Mouse (Mus musculus) heart, embryonic 10.5 days (tissue): ENCODE measurements around the gene Aldh3b3. TPM values are rescaled to one million over a fixed set of nuclear protein-coding genes. Genes with fewer than 3 reads are reported as not detected.

ENCODE experiments used
- DNase-seq: peaks from one replicate; pipeline ENCODE4 v3.0.0-alpha.2; 2017; ENCODE audit warnings: low spot score
- H3K27ac ChIP-seq: fragments of 300-500 bp; sonication (generic); 2 replicates; pipeline ENCODE4 v1.5.1; 2016; ENCODE audit warnings: mild to moderate bottlenecking
- H3K27me3 ChIP-seq: fragments of 300-500 bp; sonication (generic); 2 replicates; pipeline ENCODE4 v1.6.1; 2016; ENCODE audit warnings: mild to moderate bottlenecking; ENCODE audit not compliant: poor library complexity, insufficient read depth, severe bottlenecking
- H3K36me3 ChIP-seq: fragments of 300-500 bp; sonication (generic); 2 replicates; pipeline ENCODE4 v1.6.1; 2016; ENCODE audit warnings: mild to moderate bottlenecking, moderate library complexity
- H3K4me1 ChIP-seq: fragments of 300-500 bp; sonication (generic); 2 replicates; pipeline ENCODE4 v1.6.1; 2016; ENCODE audit warnings: mild to moderate bottlenecking
- H3K4me3 ChIP-seq: fragments of 300-500 bp; sonication (generic); 2 replicates; pipeline ENCODE4 v1.5.1; 2016; ENCODE audit warnings: mild to moderate bottlenecking, moderate library complexity
- H3K9me3 ChIP-seq: fragments of 300-500 bp; sonication (generic); 2 replicates; pipeline ENCODE4 v1.6.1; 2016; ENCODE audit warnings: mild to moderate bottlenecking, moderate library complexity
- WGBS: fragments of 180-500 bp; shearing (Covaris S2); methylation state at CpG from one replicate; pipeline ENCODE4 v1.1.7; 2016; 5-methylcytosine and 5-hydroxymethylcytosine counted together
- polyA plus RNA-seq: library from polyadenylated mRNA; unstranded; fragments of >200 nt; fragmentation: Nextera tagmentation; extraction: Ambion mirVana; gene quantifications from 2 replicates; pipeline ENCODE4 v1.2.1, GENCODE M21; 2016

Gene Aldh3b3
- not detected in 2 replicates for polyA plus RNA-seq

DNA sequence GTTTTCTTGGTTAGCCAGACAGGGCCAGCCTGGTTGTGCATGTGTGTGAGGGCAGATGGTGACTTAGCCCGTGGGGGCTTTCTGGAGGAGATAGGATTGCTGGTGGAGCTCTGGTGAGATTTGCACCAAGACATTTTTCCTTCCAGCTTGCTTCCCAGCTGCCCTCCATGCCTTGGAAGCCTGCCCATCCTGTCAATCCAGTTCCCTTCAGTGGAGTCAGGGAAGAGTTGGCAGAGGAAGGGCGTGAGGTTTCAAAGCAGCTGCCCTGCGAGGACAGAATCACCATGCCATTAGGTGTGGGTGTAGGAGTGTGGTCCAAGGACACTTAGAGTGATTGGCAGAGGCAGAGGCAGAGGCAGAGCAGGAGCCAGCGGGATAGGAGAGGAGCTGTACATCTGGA is at the start of gene Aldh3b3:
Gene Aldh3b3, plus strand, starts transcription at position 176 of the 400 bp plus-strand sequence.
- H3K27ac ChIP-seq: no peak within 1 kb of the TSS
- 74% methylated on average over 4 of the region's 4 CpGs for WGBS
- DNase-seq: no peak
- H3K27me3 ChIP-seq: 0 out of 2 replicates have a peak, but pooled peaks cover 7% of the 10 kb centered on the region
- peaks cover 18% of the 10 kb centered on the region for H3K4me1 ChIP-seq
- H3K4me3 ChIP-seq: no peak within 1 kb of the TSS
- no peaks in the 10 kb centered on the region for H3K36me3 ChIP-seq
- H3K9me3 ChIP-seq: no peaks in the 10 kb centered on the region

DNA sequence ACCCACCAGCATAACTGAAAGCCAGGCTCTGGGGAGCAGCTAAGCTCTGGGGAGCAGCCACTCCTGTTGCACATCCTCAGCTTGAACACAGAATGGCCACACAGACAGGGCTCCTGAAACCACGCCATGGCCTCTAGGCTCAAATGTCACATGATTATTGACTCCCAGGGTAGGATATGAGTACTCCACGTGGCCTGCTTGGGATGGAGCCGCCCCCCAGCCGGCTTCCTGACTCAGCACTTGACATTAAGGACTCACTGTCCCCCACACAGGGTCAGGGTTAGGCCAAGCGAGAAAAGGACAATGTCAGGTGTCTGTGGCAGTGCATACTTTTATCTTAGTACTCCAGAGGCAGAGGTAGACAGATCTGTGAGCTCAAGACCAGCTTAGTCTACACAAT is 48.2 kb upstream of the Aldh3b3 start:
- no peak for DNase-seq
- H3K4me3 ChIP-seq: no peak overlapping the region
- no peaks in the 10 kb centered on the region for H3K9me3 ChIP-seq
- peaks cover 44% of the 10 kb centered on the region for H3K4me1 ChIP-seq
- no peaks in the 10 kb centered on the region for H3K27me3 ChIP-seq
- H3K27ac ChIP-seq: no peak overlapping the region
- H3K36me3 ChIP-seq: peaks cover 36% of the 10 kb centered on the region
- 83% methylated on average over 5 of the region's 5 CpGs for WGBS

DNA sequence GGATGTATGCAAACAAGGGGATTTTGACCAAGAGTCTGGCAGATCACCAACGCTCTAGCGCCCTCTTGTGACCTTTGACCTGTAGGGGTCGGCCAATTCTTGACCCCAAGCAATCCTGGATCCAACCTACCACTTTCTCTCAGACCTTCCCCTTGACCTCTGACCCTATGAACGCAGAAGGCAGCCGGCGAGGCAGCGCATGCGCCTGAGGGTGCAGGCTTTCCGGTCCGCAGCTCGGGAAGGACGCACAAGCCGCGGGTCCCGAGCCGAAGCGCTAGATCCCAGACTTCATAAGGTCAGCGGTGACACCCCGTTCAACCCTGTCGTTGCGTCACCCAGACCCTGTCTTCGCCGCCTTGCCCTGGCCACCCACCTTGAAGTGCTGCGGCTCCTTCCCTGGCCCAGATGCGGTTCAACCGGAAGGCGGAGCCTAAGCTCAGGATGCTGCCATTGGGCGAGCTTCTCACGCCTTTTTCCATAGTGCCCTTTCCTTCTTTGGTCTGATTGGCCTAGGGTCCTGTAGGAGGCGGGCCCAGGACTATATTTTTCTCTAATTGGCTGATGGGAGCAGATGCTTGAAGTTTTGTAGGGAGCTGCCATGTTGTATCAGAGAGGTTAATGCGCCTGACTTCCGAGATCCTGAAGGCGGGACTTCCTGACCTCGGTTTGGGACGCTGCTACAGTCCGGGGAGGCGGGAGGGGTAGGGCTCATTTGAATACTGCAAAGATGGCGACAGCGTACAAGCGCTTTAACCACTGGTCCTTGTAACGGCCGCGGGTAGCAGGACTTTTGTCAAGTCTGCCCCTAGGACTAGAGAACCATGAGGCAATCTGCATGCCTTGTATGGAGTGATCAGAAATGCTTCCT is 45.9 kb upstream of the Aldh3b3 start, which contains the start of gene Ndufs8:
Gene Ndufs8, minus strand, starts transcription at position 438 of the 868 bp plus-strand sequence.
- H3K4me1 ChIP-seq: peaks cover 21% of the 10 kb centered on the region
- H3K36me3 ChIP-seq: peaks cover 36% of the 10 kb centered on the region
- peak within 1 kb of the TSS; percentile 91 for H3K27ac ChIP-seq
- no peaks in the 10 kb centered on the region for H3K27me3 ChIP-seq
- WGBS: under 1% methylated on average over 43 of the region's 43 CpGs
- peak; percentile 99 for DNase-seq
- peak within 1 kb of the TSS; percentile 69 for H3K4me3 ChIP-seq
- no peaks in the 10 kb centered on the region for H3K9me3 ChIP-seq

DNA sequence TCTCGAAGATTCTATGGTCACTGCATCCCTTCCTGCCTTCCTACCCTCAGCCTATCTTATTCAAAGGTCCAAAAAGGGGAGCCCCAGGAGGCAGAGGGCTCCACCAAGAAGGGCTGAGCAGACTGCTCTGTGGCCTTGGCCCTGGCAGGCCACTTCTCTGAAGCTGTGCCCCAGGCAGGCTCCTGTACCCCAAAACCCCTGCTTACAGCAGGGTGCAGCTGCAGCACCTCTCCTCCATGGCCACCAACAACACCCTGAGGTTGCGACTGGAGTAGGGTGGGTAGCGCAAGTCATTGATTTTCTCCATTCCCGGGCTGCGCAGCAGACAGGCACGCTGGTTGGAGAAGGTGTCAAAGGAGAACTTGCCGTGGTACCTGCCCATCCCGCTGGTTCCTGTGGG is 44.8 kb upstream of the Aldh3b3 start:
- peaks cover 17% of the 10 kb centered on the region for H3K4me1 ChIP-seq
- peak overlapping the region; percentile 91 for H3K27ac ChIP-seq
- peak overlapping the region; percentile 69 for H3K4me3 ChIP-seq
- no peak for DNase-seq
- no peaks in the 10 kb centered on the region for H3K27me3 ChIP-seq
- H3K36me3 ChIP-seq: peaks cover 27% of the 10 kb centered on the region
- WGBS: 83% methylated on average over 8 of the region's 8 CpGs
- H3K9me3 ChIP-seq: no peaks in the 10 kb centered on the region

- H3K27ac ChIP-seq: no peak overlapping the region
- no peak overlapping the region for H3K4me3 ChIP-seq
- H3K27me3 ChIP-seq: no peaks in the 10 kb centered on the region
- H3K4me1 ChIP-seq: peaks cover 25% of the 10 kb centered on the region
- WGBS: 91% methylated on average over 5 of the region's 5 CpGs
- DNase-seq: no peak
- peaks cover 19% of the 10 kb centered on the region for H3K36me3 ChIP-seq
- no peaks in the 10 kb centered on the region for H3K9me3 ChIP-seq
These were observed 43.9 kb upstream of the Aldh3b3 start for GRCm38 (mm10) chr19:3914535-3914934.

DNA sequence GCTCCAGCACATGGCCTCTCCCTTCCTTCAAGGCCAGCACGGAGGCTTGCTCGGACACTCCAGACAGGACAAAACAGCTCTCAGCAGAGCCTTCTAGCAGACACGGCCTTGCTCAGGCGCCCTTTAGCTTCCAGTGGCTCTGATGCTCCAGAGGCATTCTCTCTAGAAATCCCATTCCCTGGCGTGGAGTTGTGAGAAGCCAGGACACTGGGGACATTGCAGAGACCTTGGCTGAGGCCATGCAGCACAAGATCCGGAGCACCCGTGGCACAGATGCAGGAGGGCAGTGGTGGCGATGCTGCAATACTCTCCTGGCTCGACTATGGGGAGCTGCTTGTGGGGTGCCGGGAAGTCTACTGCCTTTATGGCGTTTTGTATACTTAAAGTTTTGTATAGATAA is 41.7 kb upstream of the Aldh3b3 start:
- WGBS: 81% methylated on average over 11 of the region's 11 CpGs
- peaks cover 23% of the 10 kb centered on the region for H3K4me1 ChIP-seq
- no peaks in the 10 kb centered on the region for H3K36me3 ChIP-seq
- no peaks in the 10 kb centered on the region for H3K27me3 ChIP-seq
- no peak overlapping the region for H3K27ac ChIP-seq
- no peak for DNase-seq
- H3K4me3 ChIP-seq: no peak overlapping the region
- no peaks in the 10 kb centered on the region for H3K9me3 ChIP-seq

- H3K4me1 ChIP-seq: peaks cover 29% of the 10 kb centered on the region
- H3K9me3 ChIP-seq: no peaks in the 10 kb centered on the region
- no peak for DNase-seq
- H3K36me3 ChIP-seq: no peaks in the 10 kb centered on the region
- no peak overlapping the region for H3K27ac ChIP-seq
- H3K4me3 ChIP-seq: no peak overlapping the region
- no peaks in the 10 kb centered on the region for H3K27me3 ChIP-seq
These were observed 38.5 kb upstream of the Aldh3b3 start for GRCm38 (mm10) chr19:3919928-3920327.

DNA sequence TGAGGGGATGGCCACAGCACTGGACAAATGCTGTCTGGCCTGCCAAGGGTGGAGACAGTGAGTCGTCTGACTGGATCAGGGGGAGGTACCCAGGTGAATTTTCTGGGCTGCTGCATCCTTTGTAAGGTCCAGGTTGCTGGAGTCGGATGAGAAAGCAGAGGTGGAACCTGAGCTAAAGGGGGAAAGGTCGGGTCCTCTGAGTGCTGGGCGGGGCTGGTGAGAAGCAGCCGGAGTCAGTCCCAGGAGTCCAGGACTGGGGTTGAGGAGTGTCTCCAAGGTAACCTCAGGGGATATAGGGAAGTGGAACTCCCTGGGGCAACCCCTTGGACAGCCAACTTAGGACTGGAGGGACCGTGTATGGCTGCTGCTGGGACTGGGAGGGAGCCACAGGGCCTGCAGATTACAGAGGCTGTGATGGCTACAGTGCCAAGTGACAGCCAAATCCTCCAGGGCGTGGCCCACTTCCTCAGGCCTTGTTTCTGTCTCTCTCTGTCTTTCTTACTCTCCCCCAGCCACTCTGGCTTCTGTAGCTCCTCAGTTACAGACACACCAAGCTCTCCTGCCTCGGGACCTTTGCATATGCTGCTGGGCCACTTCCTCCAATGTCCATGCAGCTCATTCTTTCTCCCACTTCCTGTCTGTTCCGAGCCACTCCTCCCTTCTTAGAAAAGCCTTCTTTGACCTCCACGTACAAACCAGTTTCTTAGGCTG is 35.6 kb upstream of the Aldh3b3 start:
- Histone ChIP-seq H3K27ac (no peak overlapping the region), H3K27me3 (no peaks in the 10 kb centered on the region), H3K9me3 (no peaks in the 10 kb centered on the region), H3K36me3 (no peaks in the 10 kb centered on the region), H3K4me3 (no peak overlapping the region), H3K4me1 (peaks cover 34% of the 10 kb centered on the region)
- 57% methylated on average over 10 of the region's 10 CpGs for WGBS
- no peak for DNase-seq

DNA sequence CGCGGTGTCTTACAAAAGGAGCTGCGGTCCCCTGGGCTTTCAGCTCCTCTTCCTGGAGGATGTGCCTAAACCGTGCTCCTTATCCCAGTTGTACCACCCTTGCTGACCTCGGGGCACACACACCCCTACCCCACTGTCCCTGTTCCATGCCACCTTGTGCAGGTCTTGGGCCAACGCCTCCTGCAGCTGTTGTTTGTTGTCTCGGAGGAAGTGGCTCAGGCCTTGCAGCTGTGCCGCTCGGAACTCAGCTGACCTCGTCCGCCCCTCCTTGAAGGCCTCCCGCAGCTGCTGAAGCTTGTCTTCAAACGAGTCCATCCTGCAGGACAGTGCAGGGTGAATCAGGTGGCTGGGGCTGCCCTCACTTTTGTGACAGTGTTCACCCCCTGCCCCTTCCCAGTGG is 34.9 kb upstream of the Aldh3b3 start:
- H3K4me3 ChIP-seq: no peak overlapping the region
- H3K4me1 ChIP-seq: peaks cover 34% of the 10 kb centered on the region
- DNase-seq: no peak
- no peaks in the 10 kb centered on the region for H3K9me3 ChIP-seq
- no peaks in the 10 kb centered on the region for H3K36me3 ChIP-seq
- no peaks in the 10 kb centered on the region for H3K27me3 ChIP-seq
- H3K27ac ChIP-seq: peak overlapping the region; percentile 17; the same call in 1 of the 2 replicates
- WGBS: 63% methylated on average over 13 of the region's 13 CpGs

DNA sequence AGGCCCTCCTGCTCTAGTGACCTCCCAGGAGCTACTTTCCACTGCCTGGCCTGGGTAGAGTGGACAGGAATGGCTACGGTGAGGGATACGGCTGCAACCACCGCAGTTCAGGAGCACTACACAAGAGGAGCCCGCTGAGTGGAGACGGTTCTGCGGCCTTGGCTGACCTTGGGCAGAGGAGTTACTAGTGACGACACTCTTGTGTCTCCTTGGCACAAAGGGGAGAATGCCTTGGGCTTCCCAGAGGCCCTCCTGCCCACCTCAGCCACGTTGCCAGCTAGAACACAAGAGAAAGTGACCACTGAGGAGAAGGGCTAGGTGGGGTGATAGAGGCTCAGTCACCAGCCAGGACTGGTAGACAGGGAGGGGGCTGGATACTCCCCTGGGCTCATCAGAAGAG is 34.3 kb upstream of the Aldh3b3 start:
- peaks cover 30% of the 10 kb centered on the region for H3K4me1 ChIP-seq
- H3K4me3 ChIP-seq: no peak overlapping the region
- 75% methylated on average over 8 of the region's 8 CpGs for WGBS
- H3K27me3 ChIP-seq: no peaks in the 10 kb centered on the region
- H3K36me3 ChIP-seq: no peaks in the 10 kb centered on the region
- H3K9me3 ChIP-seq: no peaks in the 10 kb centered on the region
- DNase-seq: no peak
- peak overlapping the region; percentile 17; the same call in 1 of the 2 replicates for H3K27ac ChIP-seq

DNA sequence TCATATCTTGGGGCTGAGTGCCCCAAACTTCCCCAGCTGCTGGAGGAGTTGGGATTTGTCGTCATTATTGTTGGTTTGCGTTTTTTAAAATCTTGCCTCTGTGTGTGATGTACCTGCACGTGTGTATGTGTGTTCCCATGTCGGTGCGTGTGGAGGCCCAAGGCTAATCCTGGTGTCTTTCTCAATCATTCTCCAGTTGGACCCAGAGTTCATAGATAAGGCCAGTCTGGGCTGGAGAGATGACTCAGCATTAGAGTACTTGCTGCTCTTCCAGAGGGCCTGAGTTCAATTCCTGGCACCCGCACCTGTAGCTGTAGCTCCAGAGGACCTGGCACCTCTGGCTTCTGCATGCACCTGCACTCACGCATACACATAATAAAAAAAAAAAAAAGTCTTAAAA is 33.6 kb upstream of the Aldh3b3 start:
- peaks cover 29% of the 10 kb centered on the region for H3K4me1 ChIP-seq
- no peak overlapping the region for H3K27ac ChIP-seq
- no peaks in the 10 kb centered on the region for H3K36me3 ChIP-seq
- 86% methylated on average over 7 of the region's 7 CpGs for WGBS
- H3K4me3 ChIP-seq: no peak overlapping the region
- H3K9me3 ChIP-seq: no peaks in the 10 kb centered on the region
- H3K27me3 ChIP-seq: no peaks in the 10 kb centered on the region
- DNase-seq: no peak

DNA sequence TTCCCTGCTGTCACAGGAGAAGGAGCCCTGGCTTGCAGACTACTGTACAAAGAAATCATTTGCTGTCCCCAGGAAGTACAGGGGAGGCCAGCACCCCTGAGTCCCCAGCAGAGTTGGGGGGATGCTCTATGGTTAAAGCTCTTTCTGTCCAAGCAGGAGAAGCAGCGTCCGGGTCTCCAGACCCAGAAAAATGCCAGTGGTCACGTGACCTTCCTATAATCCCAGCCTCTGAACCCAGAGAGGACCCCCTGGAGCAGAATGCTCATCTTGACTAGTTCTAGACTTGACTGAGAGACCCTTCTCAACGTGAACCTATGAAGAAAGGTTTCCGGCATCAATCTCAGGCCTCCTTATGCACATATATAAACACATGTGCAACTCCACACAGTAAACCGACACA is 32.6 kb upstream of the Aldh3b3 start:
- WGBS: 79% methylated on average over 6 of the region's 6 CpGs

GRCm38 (mm10) chr19:3926279-3926678 is 32.2 kb upstream of the Aldh3b3 start:
- no peak for DNase-seq
- 74% methylated on average over 3 of the region's 3 CpGs for WGBS

More for the DNA sequence above, 32.6 kb upstream of the Aldh3b3 start:
- Histone ChIP-seq H3K27me3 (peaks cover 6% of the 10 kb centered on the region; the same call in 1 of the 2 replicates), H3K27ac (no peak overlapping the region), H3K4me1 (peaks cover 39% of the 10 kb centered on the region), H3K4me3 (no peak overlapping the region), H3K36me3 (no peaks in the 10 kb centered on the region), H3K9me3 (no peaks in the 10 kb centered on the region)
- no peak for DNase-seq

More at GRCm38 (mm10) chr19:3926279-3926678, 32.2 kb upstream of the Aldh3b3 start:
- no peaks in the 10 kb centered on the region for H3K9me3 ChIP-seq
- no peaks in the 10 kb centered on the region for H3K36me3 ChIP-seq
- no peak overlapping the region for H3K4me3 ChIP-seq
- peaks cover 6% of the 10 kb centered on the region; the same call in 1 of the 2 replicates for H3K27me3 ChIP-seq
- peaks cover 39% of the 10 kb centered on the region for H3K4me1 ChIP-seq
- H3K27ac ChIP-seq: no peak overlapping the region
